Mouse (Mus musculus) liver, embryonic 12.5 days (tissue): ENCODE results near the gene Nt5dc3. TPM values are rescaled to one million over a fixed set of nuclear protein-coding genes. Genes with fewer than 3 reads are reported as not detected.

ENCODE experiments used
- ATAC-seq: fragments of 200-750 bp; cut with Nextera tagmentation; 2 replicates; pipeline ENCODE4 v1.8.0; 2017; ENCODE audit warnings: moderate number of reproducible peaks, mild to moderate bottlenecking, moderate library complexity
- H3K27ac ChIP-seq: fragments of 300-500 bp; sonication (generic); 2 replicates; pipeline ENCODE4 v1.5.1; 2016; ENCODE audit warnings: mild to moderate bottlenecking
- H3K27me3 ChIP-seq: fragments of 300-500 bp; sonication (generic); replicated peaks from 2 replicates; pipeline ENCODE4 v1.6.1; 2016; ENCODE audit warnings: mild to moderate bottlenecking, moderate library complexity
- H3K36me3 ChIP-seq: fragments of 300-500 bp; sonication (generic); 2 replicates; pipeline ENCODE4 v1.6.1; 2016; ENCODE audit warnings: mild to moderate bottlenecking, moderate library complexity
- H3K4me1 ChIP-seq: fragments of 300-500 bp; sonication (generic); 2 replicates; pipeline ENCODE4 v1.6.1; 2016
- H3K4me2 ChIP-seq: fragments of 300-500 bp; sonication (generic); 2 replicates; pipeline ENCODE4 v1.6.1; 2016; ENCODE audit warnings: mild to moderate bottlenecking, moderate library complexity
- H3K4me3 ChIP-seq: fragments of 300-500 bp; sonication (generic); 2 replicates; pipeline ENCODE4 v1.5.1; 2016; ENCODE audit warnings: mild to moderate bottlenecking, moderate library complexity
- H3K9ac ChIP-seq: fragments of 300-500 bp; sonication (generic); 2 replicates; pipeline ENCODE4 v1.6.1; 2016; ENCODE audit warnings: mild to moderate bottlenecking, moderate library complexity
- H3K9me3 ChIP-seq: fragments of 300-500 bp; sonication (generic); replicated peaks from 2 replicates; pipeline ENCODE4 v1.6.1; 2016; ENCODE audit warnings: mild to moderate bottlenecking, moderate library complexity
- WGBS: fragments of 180-500 bp; shearing (Covaris S2); methylation state at CpG from one replicate; pipeline ENCODE4 v1.1.7; 2016; ENCODE audit not compliant: insufficient replicate concordance; 5-methylcytosine and 5-hydroxymethylcytosine counted together
- polyA plus RNA-seq: library from polyadenylated mRNA; unstranded; fragments of >200 nt; fragmentation: Nextera tagmentation; extraction: Ambion mirVana; gene quantifications from 2 replicates; pipeline ENCODE4 v1.2.1, GENCODE M21; 2016

The Nt5dc3 gene
- polyA plus RNA-seq, 1 experiment from 2014 or later: 0.69 TPM

DNA sequence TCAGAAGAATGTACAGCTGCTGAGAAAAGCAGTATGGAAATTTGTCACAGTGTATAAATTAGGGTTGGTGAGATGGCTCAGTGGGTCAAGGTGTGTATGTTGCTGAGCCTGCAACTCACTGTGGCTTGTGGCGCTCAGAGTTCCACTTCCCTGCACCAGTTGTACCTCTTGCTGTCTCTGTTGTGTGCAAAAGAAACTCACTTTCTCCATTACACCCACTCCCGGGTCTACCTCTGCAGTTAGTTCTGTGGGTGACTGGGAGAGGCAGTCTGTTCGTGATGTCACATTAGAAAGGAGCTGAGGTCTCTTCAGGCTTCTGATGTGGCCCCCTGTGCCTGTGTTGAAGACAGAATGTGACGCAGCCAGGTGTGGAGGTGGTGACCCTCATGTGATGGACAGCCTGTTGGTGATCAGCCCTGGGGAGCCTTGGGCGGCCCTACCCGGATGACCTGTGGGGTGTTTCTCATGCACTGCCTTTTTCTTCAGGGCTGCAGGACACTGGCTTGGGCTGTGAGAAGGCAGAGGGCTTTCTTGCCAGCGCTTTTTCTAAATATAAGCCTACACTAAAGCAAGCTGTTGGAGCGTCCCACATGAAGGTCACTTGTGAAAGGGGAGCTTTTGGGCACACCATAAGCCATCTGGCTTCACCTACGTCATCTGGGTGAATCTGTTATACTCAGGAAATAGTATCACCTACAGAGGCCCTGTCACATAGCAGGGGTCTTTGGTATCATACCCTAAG lies 16.2 kb downstream of the Nt5dc3 start:
- Histone ChIP-seq H3K4me1 (peaks cover 7% of the 10 kb centered on the region), H3K9me3 (no peaks in the 10 kb centered on the region), H3K27me3 (no peaks in the 10 kb centered on the region), H3K9ac (no peak overlapping the region), H3K27ac (no peak overlapping the region), H3K4me3 (no peak overlapping the region), H3K36me3 (no peaks in the 10 kb centered on the region), H3K4me2 (no peak overlapping the region)
- 81% methylated on average over 9 of the region's 9 CpGs for WGBS
- ATAC-seq: no peak

DNA sequence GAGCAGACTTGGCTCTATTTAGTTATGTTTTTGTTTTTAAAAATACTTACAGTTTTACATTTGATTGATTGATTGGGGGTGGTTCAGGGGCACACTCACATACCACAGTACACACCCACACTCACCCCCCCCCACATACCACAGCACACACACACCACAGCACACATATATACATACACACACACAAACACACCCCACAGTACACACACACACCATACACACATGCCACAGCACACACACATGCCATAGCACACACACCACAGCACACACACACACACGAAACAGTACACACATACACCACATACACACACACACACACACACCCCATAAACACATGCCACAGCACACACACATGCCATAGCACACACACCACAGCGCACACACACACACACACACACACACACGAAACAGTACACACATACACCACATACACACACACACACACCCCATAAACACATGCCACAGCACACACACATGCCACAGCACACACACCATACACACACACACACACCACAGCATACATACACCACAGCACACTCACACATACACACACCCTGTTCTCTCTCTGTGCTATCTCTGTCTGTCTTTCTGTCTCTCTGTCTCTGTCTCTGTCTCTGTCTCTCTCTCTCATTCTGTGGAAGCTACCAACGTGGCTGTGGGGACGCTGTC lies 17.4 kb downstream of the Nt5dc3 start:
- Histone ChIP-seq H3K4me1 (peaks cover 7% of the 10 kb centered on the region), H3K27ac (no peak overlapping the region), H3K4me2 (no peak overlapping the region), H3K4me3 (no peak overlapping the region), H3K9ac (no peak overlapping the region), H3K9me3 (no peaks in the 10 kb centered on the region), H3K36me3 (no peaks in the 10 kb centered on the region), H3K27me3 (no peaks in the 10 kb centered on the region)
- no peak for ATAC-seq
- WGBS: 79% methylated on average over 5 of the region's 5 CpGs

DNA sequence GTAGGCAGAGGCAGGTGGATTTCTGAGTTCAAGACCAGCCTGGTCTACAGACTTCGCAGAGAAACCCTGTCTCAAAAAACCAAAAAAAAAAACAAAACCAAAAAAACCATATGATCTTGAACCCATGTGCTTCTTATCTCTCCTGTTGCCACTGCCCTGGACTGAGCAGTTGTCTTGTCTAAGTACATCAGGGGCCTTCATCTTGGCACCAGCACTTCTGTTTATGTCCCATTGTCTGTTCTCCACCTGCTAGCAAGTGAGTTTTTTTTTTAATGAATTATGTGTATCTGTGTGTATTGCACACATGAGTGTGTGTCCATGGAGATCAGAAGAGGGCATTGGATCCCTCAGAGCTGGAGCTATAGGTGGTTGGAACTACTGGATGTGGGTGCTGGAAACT lies 28.6 kb downstream of the Nt5dc3 start:
- H3K9ac ChIP-seq: no peak overlapping the region
- H3K4me1 ChIP-seq: no peaks in the 10 kb centered on the region
- no peaks in the 10 kb centered on the region; the same call in 1 of the 2 replicates for H3K36me3 ChIP-seq
- 68% methylated on average over 1 of the region's 1 CpGs for whole genome bisulfite sequencing
- no peaks in the 10 kb centered on the region for H3K9me3 ChIP-seq
- no peak overlapping the region for H3K4me3 ChIP-seq
- ATAC-seq: no peak
- H3K4me2 ChIP-seq: no peak overlapping the region
- H3K27me3 ChIP-seq: no peaks in the 10 kb centered on the region
- no peak overlapping the region for H3K27ac ChIP-seq

DNA sequence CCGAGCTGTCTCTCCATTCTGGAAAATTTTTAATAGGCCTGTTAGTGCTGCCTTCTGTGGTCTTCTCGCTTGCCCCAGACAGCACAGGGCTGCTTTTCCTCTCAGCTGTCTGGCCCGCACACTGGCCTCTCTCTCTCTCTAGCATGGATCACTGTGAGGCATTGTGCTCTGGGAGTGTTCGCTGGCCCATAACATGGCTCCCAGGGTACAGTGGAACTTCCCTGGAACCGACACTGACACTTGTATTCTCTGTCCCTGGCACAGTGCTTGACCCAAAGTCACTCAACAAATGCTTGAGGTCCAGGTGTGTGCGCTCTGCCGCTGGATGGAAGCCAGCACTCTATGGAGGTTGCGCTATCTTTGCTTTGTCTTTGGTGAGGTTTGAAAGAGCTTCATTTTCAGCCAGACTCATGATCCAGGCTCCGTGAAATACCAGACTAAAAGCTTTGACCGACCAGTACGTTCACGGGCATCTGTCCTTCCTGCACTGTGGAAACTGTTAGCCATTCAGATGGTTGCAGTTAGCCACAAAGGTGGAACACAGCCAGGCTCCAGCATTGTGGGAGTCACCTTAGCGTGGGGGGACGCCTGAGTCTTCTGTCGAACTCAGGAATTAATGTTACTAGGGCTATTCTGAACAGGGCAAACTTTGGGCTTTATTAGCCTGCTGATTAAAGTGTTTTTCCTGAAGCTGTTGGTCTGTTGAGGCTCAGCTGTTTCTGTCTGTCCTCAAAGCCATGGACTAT lies 29.4 kb downstream of the Nt5dc3 start:
- no peak overlapping the region for H3K9ac ChIP-seq
- H3K9me3 ChIP-seq: no peaks in the 10 kb centered on the region
- no peak for ATAC-seq
- H3K4me2 ChIP-seq: no peak overlapping the region
- H3K4me1 ChIP-seq: no peaks in the 10 kb centered on the region
- H3K27me3 ChIP-seq: no peaks in the 10 kb centered on the region
- no peak overlapping the region for H3K4me3 ChIP-seq
- no peaks in the 10 kb centered on the region; the same call in 1 of the 2 replicates for H3K36me3 ChIP-seq
- no peak overlapping the region for H3K27ac ChIP-seq
- 78% methylated on average over 15 of the region's 15 CpGs for WGBS

DNA sequence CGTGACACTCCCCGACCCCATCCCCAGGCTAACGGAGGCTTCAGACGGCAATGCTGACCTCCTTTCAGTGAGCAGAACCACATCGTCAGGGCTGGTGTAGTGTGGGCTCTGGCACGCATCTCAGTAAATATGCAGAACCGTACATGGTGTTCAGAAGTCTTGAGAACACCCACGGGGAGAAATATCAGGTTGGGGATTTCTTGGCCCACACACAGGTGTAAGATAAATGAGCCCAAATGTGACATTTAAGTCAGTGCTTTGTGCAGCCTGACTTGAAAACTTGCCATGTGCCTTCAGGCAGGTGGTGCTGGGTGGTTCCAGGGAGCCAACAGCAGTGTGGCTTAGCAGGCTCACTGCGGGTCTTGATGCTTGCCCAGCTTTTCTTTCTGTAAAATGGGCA lies 31.2 kb downstream of the Nt5dc3 start:
- Histone ChIP-seq H3K27me3 (no peaks in the 10 kb centered on the region), H3K27ac (no peak overlapping the region), H3K4me3 (no peak overlapping the region), H3K4me2 (no peak overlapping the region), H3K36me3 (no peaks in the 10 kb centered on the region; the same call in 1 of the 2 replicates), H3K4me1 (no peaks in the 10 kb centered on the region), H3K9me3 (no peaks in the 10 kb centered on the region), H3K9ac (no peak overlapping the region)
- ATAC-seq: no peak
- WGBS: 84% methylated on average over 9 of the region's 9 CpGs

DNA sequence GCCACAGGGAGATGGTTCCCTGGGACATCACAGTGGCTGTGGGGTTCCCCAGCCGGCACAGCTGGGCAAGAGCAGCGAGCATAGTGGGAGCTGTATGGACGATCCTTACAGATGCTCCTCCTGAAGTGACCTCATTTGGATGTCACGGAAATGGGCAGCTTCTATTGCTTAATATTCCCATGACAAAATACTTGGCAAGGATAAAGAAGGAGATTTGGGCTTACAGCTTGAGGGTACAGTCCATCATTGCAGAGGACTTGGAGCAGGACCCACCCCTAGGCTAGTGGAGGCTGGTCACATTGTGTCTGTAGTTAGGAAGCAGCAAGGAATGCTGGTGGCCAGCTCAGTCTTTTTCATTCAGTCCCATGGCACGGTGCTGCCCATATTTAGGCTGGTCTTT lies 31.8 kb downstream of the Nt5dc3 start:
- Histone ChIP-seq H3K36me3 (no peaks in the 10 kb centered on the region; the same call in 1 of the 2 replicates), H3K4me2 (no peak overlapping the region), H3K4me1 (peaks cover 4% of the 10 kb centered on the region), H3K9me3 (no peaks in the 10 kb centered on the region), H3K4me3 (no peak overlapping the region), H3K27ac (no peak overlapping the region), H3K9ac (no peak overlapping the region), H3K27me3 (no peaks in the 10 kb centered on the region)
- 79% methylated on average over 5 of the region's 5 CpGs for WGBS
- no peak for ATAC-seq

DNA sequence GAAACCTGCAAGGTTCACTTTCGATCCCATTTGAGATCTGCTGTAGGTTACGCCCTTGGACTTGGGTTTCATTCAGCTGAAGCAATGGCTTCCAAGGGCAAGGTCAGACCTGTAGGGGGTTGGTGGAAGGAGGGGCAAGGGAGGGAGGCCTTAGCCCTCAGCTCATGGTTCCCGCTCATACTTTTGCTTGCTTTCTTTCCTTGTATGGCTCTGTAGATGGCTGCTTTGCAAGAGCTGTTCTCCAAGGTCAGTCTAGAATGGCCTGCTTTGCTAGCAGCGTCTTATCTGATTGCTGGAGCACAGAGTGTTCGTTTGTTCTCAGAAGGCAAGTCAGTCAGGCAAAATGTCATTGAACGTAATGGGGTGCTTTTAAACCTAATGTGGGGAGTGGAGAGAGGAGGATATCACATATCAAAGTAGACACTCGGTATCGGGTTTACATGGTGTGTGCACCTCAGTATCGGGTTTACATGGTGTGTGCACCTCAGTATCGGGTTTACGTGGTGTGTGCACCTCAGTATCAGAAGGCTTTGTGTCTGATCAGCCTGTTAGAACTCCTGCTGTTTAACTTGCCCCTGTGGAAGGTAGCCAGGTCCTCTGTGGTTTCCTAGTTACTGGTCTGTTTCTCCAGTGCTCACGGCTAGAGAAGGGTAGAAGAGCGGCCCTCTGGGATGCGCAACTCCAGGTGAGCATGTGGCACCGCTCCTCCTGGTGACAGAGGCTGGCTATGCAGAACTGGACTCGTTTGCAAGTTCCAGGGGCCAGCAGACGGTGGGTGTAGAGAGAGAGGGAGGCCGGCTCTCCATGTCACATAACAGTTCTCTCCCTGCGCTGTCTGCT lies 35.7 kb downstream of the Nt5dc3 start:
- H3K9ac ChIP-seq: no peak overlapping the region
- WGBS: 75% methylated on average over 19 of the region's 19 CpGs

DNA sequence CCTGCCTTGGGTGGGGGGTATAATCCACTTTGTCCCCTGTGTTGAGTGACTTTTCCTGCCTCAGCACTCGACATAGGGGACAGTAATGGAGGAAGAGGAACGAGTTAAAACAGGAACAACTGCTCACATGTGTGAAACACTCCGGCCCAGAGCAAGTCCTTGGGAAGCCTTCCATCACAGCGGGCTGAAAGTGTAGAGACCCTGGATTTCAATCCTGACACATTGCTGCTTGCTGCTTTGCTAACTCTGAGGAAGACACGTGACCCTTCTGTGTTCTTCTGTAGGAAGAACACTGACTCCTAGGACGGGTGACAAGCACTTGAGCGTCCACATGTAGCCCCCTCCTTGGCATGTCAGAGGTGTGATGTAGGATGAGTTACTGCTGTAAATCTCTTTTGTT lies 36.3 kb downstream of the Nt5dc3 start:
- Histone ChIP-seq H3K36me3 (no peaks in the 10 kb centered on the region), H3K4me3 (no peak overlapping the region), H3K4me1 (peaks cover 26% of the 10 kb centered on the region), H3K27me3 (no peaks in the 10 kb centered on the region), H3K4me2 (no peak overlapping the region), H3K9me3 (no peaks in the 10 kb centered on the region), H3K9ac (no peak overlapping the region), H3K27ac (no peak overlapping the region)
- 68% methylated on average over 7 of the region's 7 CpGs for WGBS
- ATAC-seq: no peak

More for the DNA sequence above, 35.7 kb downstream of the Nt5dc3 start:
- Histone ChIP-seq H3K27me3 (no peaks in the 10 kb centered on the region), H3K4me2 (no peak overlapping the region), H3K4me1 (peaks cover 24% of the 10 kb centered on the region), H3K9me3 (no peaks in the 10 kb centered on the region), H3K36me3 (no peaks in the 10 kb centered on the region), H3K27ac (no peak overlapping the region), H3K4me3 (no peak overlapping the region)
- ATAC-seq: no peak

DNA sequence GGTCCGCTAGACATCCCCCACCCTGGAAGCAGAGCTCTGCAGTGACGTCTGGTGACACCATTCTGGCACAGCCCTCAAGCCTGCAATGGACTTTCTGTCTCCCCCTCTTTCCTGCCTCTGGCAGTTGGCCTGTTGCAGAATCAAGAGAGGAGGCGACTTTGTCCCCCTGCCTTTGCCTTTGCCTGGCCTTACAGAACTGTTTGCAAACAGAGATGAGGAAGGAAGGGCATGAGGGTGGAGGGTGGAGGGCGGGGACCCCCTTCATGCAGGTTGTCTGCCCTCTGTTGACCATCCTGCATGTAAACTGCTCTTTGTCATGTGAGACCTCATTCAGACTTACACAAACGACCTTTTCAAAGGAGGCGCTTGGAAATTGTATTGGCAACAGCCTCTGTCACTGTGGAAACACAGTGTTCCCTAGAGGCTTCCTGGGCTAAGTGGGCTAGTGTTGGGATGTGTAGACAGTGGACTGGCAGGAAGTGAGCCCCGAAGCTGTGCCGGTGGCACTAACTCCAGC lies 40.9 kb downstream of the Nt5dc3 start:
- ATAC-seq: no peak
- Histone ChIP-seq H3K9ac (no peak overlapping the region), H3K27ac (no peak overlapping the region), H3K36me3 (peaks cover 10% of the 10 kb centered on the region; the same call in 1 of the 2 replicates), H3K4me1 (peaks cover 26% of the 10 kb centered on the region), H3K9me3 (no peaks in the 10 kb centered on the region), H3K4me3 (no peak overlapping the region), H3K4me2 (no peak overlapping the region), H3K27me3 (no peaks in the 10 kb centered on the region)
- WGBS: 67% methylated on average over 8 of the region's 8 CpGs

DNA sequence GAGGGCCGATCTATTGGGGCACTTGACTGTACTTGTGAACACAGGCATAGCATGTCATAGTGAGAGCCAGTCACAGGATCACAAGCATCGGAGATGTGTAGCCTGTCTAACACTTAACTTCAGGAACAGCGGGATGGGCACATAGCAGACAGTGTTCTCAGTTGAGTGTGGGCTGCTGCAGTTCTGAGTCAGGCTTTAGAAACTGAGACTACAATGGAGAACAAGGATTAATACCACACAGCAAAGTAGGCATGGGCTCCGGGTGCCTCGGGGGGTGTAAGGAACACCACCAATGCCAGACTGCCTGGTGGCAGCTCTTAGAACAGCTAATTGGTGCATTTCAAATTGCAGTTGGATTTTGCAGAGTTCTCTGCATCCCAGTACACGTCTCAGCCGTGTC lies 42.2 kb downstream of the Nt5dc3 start:
- Histone ChIP-seq H3K27ac (no peak overlapping the region), H3K4me3 (no peak overlapping the region), H3K9me3 (no peaks in the 10 kb centered on the region), H3K9ac (no peak overlapping the region), H3K4me1 (peaks cover 17% of the 10 kb centered on the region), H3K4me2 (no peak overlapping the region), H3K36me3 (peaks cover 21% of the 10 kb centered on the region; the same call in 1 of the 2 replicates), H3K27me3 (no peaks in the 10 kb centered on the region)
- no peak for ATAC-seq
- 79% methylated on average over 7 of the region's 7 CpGs for WGBS

DNA sequence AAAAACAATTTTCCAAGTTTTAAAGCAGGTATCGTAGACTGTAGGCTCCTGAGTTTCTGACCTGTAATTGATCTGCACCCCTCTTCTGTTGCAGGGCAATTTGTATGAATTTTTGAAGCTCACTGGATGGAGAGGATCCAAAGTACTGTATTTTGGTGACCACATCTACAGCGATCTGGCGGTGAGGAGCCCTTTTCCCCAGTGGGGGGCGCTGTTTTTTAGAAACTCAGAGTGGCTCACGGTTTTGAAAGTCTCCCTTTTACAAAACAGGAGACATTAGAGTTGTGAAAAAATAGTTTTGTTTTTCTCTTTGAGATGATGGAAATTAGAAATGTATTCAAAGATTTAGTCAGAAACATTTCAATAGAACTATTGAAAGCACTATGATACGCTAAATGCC lies 45.3 kb downstream of the Nt5dc3 start:
- Histone ChIP-seq H3K27ac (no peak overlapping the region), H3K27me3 (no peaks in the 10 kb centered on the region), H3K9ac (no peak overlapping the region), H3K4me2 (no peak overlapping the region), H3K36me3 (peaks cover 32% of the 10 kb centered on the region), H3K4me1 (peaks cover 4% of the 10 kb centered on the region; the same call in 1 of the 2 replicates), H3K4me3 (no peak overlapping the region), H3K9me3 (0 out of 2 replicates have a peak, but pooled peaks cover 1% of the 10 kb centered on the region)
- ATAC-seq: no peak
- 71% methylated on average over 6 of the region's 6 CpGs for WGBS
